ENCODE assay signal across 17 mouse cellular contexts in genomic region chr15:78395478-78395962, GRCm38 (mm10). TPM values are rescaled to one million over a fixed set of nuclear protein-coding genes. Genes with fewer than 3 reads are reported as not detected.
"Had no signal": no experiment of that assay in that cellular context is flagged by ENCODE, and none has a peak within 500 bp of the region (broad histone marks: within the 10 kb centered on the region; RNA-seq: fewer than 3 reads in every experiment).

TSS of gene Tex33 (minus strand) at chr15:78395912.

- H3K4me3 ChIP-seq: layer of hippocampus, adult 2 months; limb, embryonic 12.5 days; liver, embryonic 15.5 days; megakaryocyte, embryonic 14.5 days; midbrain, embryonic 15.5 days; neural tube, embryonic 13.5 days had no signal

- H3K9me3 ChIP-seq: limb, embryonic 12.5 days; liver, embryonic 15.5 days; midbrain, embryonic 15.5 days had no signal

- ATAC-seq: midbrain, embryonic 15.5 days had no signal

- H3K27me3 ChIP-seq: limb, embryonic 12.5 days; midbrain, embryonic 15.5 days; neural tube, embryonic 13.5 days had no signal

- H3K4me1 ChIP-seq: limb, embryonic 12.5 days; midbrain, embryonic 15.5 days; neural tube, embryonic 13.5 days had no signal

- DNase-seq: liver; lung, adult 2 months; retina, postnatal 1 day; right cerebral cortex, postnatal 4 days; spleen, adult 18-20 months; thymus, postnatal 4 days had no signal

- H3K36me3 ChIP-seq: limb, embryonic 12.5 days; midbrain, embryonic 15.5 days; neural tube, embryonic 13.5 days had no signal

- H3K9ac ChIP-seq: hindbrain, embryonic 14.5 days; limb, embryonic 12.5 days; liver, embryonic 15.5 days; midbrain, embryonic 15.5 days; neural tube, embryonic 13.5 days had no signal

- H3K4me2 ChIP-seq: hindbrain, embryonic 14.5 days; limb, embryonic 12.5 days; liver, embryonic 15.5 days; midbrain, embryonic 11.5 days; midbrain, embryonic 15.5 days; neural tube, embryonic 13.5 days had no signal

- H3K27ac ChIP-seq: hindbrain, embryonic 14.5 days; layer of hippocampus, adult 2 months; limb, embryonic 12.5 days; liver, embryonic 15.5 days; macrophage; midbrain, embryonic 15.5 days; neural tube, embryonic 13.5 days had no signal

RNA-seq across cellular contexts. Expression of gene Tex33, which starts in this region (rescaled TPM):
- total RNA-seq: layer of hippocampus, adult 2 months; left cerebral cortex, postnatal 36 days had no signal
- polyA plus RNA-seq: hindbrain, embryonic 14.5 days; limb, embryonic 12.5 days; liver, embryonic 15.5 days; lung, adult 2 months; macrophage; midbrain, embryonic 11.5 days; midbrain, embryonic 15.5 days; neural tube, embryonic 13.5 days; stomach, embryonic 14.5 days had no signal
